Mouse (Mus musculus) heart, embryonic 14.5 days (tissue): ENCODE results near the gene Bcl9. TPM values are rescaled to one million over a fixed set of nuclear protein-coding genes. Genes with fewer than 3 reads are reported as not detected.
A peak's percentile ranks its signal among the peaks of the same experiment; 100 is the strongest.

ENCODE experiments used
- ATAC-seq: fragments of 200-750 bp; cut with Nextera tagmentation; 2 replicates; pipeline ENCODE4 v1.8.0; 2017; ENCODE audit warnings: low read depth, moderate TSS enrichment; ENCODE audit not compliant: insufficient number of reproducible peaks, insufficient read depth, low FRiP score
- H3K27ac ChIP-seq, 2 experiments: fragments of 200-500 bp in 1 of 2; fragments of 300-500 bp in 1 of 2; sonication (generic) in 1 of 2; replicated peaks in 1 of 2; 2 replicates each; pipeline ENCODE4 v1.5.1; 2012 to 2014; ENCODE audit warnings: low read depth in 2 of 2, low read length in 2 of 2, control low read depth in 1 of 2, mild to moderate bottlenecking in 1 of 2, mixed read lengths in 1 of 2; ENCODE audit not compliant: control insufficient read depth in 1 of 2, insufficient read depth in 1 of 2
- H3K27me3 ChIP-seq: fragments of 300-500 bp; sonication (generic); 2 replicates; pipeline ENCODE4 v1.6.1; 2014; ENCODE audit warnings: mild to moderate bottlenecking, low read length, control low read depth; ENCODE audit not compliant: control insufficient read depth, insufficient read depth
- H3K36me3 ChIP-seq: fragments of 300-500 bp; sonication (generic); 2 replicates; pipeline ENCODE4 v1.6.1; 2014; ENCODE audit warnings: mild to moderate bottlenecking, control low read depth, low read length, mixed read lengths; ENCODE audit not compliant: control insufficient read depth, insufficient read depth
- H3K4me1 ChIP-seq, 2 experiments: fragments of 200-500 bp in 1 of 2; fragments of 300-500 bp in 1 of 2; sonication (generic) in 1 of 2; 2 replicates each; pipeline ENCODE4 v1.6.1; 2012 to 2014; ENCODE audit warnings: low read length in 2 of 2, control low read depth in 1 of 2, mixed read lengths in 1 of 2; ENCODE audit not compliant: control insufficient read depth in 2 of 2, insufficient read depth in 2 of 2
- H3K4me2 ChIP-seq: fragments of 300-500 bp; sonication (generic); 2 replicates; pipeline ENCODE4 v1.6.1; 2014; ENCODE audit warnings: mild to moderate bottlenecking, low read length
- H3K4me3 ChIP-seq, 2 experiments: fragments of 200-500 bp in 1 of 2; fragments of 300-500 bp in 1 of 2; sonication (generic) in 1 of 2; 2 replicates each; pipeline ENCODE4 v1.5.1; 2012 to 2014; ENCODE audit warnings: low read length in 2 of 2, mild to moderate bottlenecking in 2 of 2, control low read depth in 1 of 2, low read depth in 1 of 2, moderate library complexity in 1 of 2; ENCODE audit not compliant: control insufficient read depth in 1 of 2, insufficient read depth in 1 of 2
- H3K9ac ChIP-seq: fragments of 300-500 bp; sonication (generic); 2 replicates; pipeline ENCODE4 v1.6.1; 2014; ENCODE audit warnings: mild to moderate bottlenecking, low read length
- H3K9me3 ChIP-seq: fragments of 300-500 bp; sonication (generic); 2 replicates; pipeline ENCODE4 v1.6.1; 2016; ENCODE audit warnings: low read length, control low read depth; ENCODE audit not compliant: control insufficient read depth
- WGBS: fragments of 180-500 bp; shearing (Covaris S2); extraction: QIAGEN DNeasy Blood & Tissue Kit; methylation state at CpG from one replicate; pipeline ENCODE4 v1.1.7; 2014; 5-methylcytosine and 5-hydroxymethylcytosine counted together
- polyA plus RNA-seq: library from polyadenylated mRNA; unstranded; fragments of >200 nt; fragmentation: Nextera tagmentation; extraction: Ambion mirVana; gene quantifications from 2 replicates; pipeline ENCODE4 v1.2.1, GENCODE M21; 2014

Bcl9 gene
- polyA plus RNA-seq, 1 experiment from 2014 or later: 32.1 TPM

GRCm38 (mm10) chr3:97158611-97159508 lies 138.9 kb downstream of the Bcl9 start, which contains the start of gene Acp6:
TSS of gene Acp6 (plus strand) at chr3:97158777.
- Histone ChIP-seq H3K36me3 (no peaks in the 10 kb centered on the region), H3K27ac (peak within 1 kb of the TSS; percentile 77 to 91), H3K27me3 (no peaks in the 10 kb centered on the region), H3K9me3 (no peaks in the 10 kb centered on the region), H3K4me3 (peak within 1 kb of the TSS; percentile 83 to 86), H3K4me2 (peak within 1 kb of the TSS; percentile 91), H3K9ac (peak within 1 kb of the TSS; percentile 82), H3K4me1 (peaks cover 2 to 26% of the 10 kb centered on the region in 2 experiments)
- ATAC-seq: peak; percentile 93
- under 1% methylated on average over 54 of the region's 54 CpGs for WGBS

GRCm38 (mm10) chr3:97157958-97158599 lies 139.6 kb downstream of the Bcl9 start:
- Histone ChIP-seq H3K27ac (peak overlapping the region; percentile 65 to 91; a peak in 3 of 4 replicates), H3K36me3 (no peaks in the 10 kb centered on the region), H3K4me1 (peaks cover 2 to 26% of the 10 kb centered on the region in 2 experiments), H3K9me3 (no peaks in the 10 kb centered on the region), H3K9ac (peak overlapping the region; percentile 82), H3K4me3 (peak overlapping the region; percentile 60 to 86), H3K27me3 (no peaks in the 10 kb centered on the region), H3K4me2 (peak overlapping the region; percentile 91)
- under 1% methylated on average over 17 of the region's 17 CpGs for WGBS
- ATAC-seq: no peak

- WGBS: 79% methylated on average over 1 of the region's 1 CpGs
- H3K9ac ChIP-seq: no peak overlapping the region
- 0 out of 2 replicates have a peak overlapping the region, but pooled peaks have one; percentile 91 for H3K4me2 ChIP-seq
- H3K9me3 ChIP-seq: no peaks in the 10 kb centered on the region
- H3K36me3 ChIP-seq: no peaks in the 10 kb centered on the region
- no peak overlapping the region for H3K27ac ChIP-seq
- no peaks in the 10 kb centered on the region for H3K27me3 ChIP-seq
- H3K4me1 ChIP-seq: peaks cover 2 to 26% of the 10 kb centered on the region in 2 experiments
- no peak for ATAC-seq
- peak overlapping the region in 1 of 2 experiments; percentile 86; a peak in 1 of 4 replicates for H3K4me3 ChIP-seq
Measured at GRCm38 (mm10) chr3:97157308-97157707, 140.4 kb downstream of the Bcl9 start.

GRCm38 (mm10) chr3:97156431-97156830 lies 141.3 kb downstream of the Bcl9 start:
- Histone ChIP-seq H3K4me2 (no peak overlapping the region), H3K27me3 (no peaks in the 10 kb centered on the region), H3K9ac (no peak overlapping the region), H3K27ac (no peak overlapping the region), H3K4me3 (no peak overlapping the region), H3K4me1 (peaks cover 2 to 18% of the 10 kb centered on the region in 2 experiments; a peak in 3 of 4 replicates), H3K36me3 (no peaks in the 10 kb centered on the region), H3K9me3 (no peaks in the 10 kb centered on the region)
- 91% methylated on average over 6 of the region's 6 CpGs for WGBS
- ATAC-seq: no peak

Other genes starting within 250 kb of the Bcl9 start
- 53.1 and 61.3 TPM in 2 replicates for gene Acp6, start 139.1 kb downstream of the Bcl9 start, polyA plus RNA-seq
- not detected in 2 replicates for gene Olfr1402, start 124.1 kb upstream of the Bcl9 start, polyA plus RNA-seq